Mouse (Mus musculus) gastrocnemius, adult 8-10 months (tissue): ENCODE measurements around the gene Spire2. TPM values are rescaled to one million over a fixed set of nuclear protein-coding genes. Genes with fewer than 3 reads are reported as not detected.

Experiments
- DNase-seq, 2 experiments: peaks; one replicate each; pipeline ENCODE4 v3.0.0; 2022; ENCODE audit warnings: low spot score in 2 of 2
- total RNA-seq, 4 experiments: library from RNA; stranded (reverse); gene quantifications; 2 replicates each; pipeline ENCODE4 v1.2.4; 2022

The Spire2 gene
- total RNA-seq, 4 experiments from 2014 or later: 0.16 to 0.22 (median 0.20) TPM; not detected in 1

DNA sequence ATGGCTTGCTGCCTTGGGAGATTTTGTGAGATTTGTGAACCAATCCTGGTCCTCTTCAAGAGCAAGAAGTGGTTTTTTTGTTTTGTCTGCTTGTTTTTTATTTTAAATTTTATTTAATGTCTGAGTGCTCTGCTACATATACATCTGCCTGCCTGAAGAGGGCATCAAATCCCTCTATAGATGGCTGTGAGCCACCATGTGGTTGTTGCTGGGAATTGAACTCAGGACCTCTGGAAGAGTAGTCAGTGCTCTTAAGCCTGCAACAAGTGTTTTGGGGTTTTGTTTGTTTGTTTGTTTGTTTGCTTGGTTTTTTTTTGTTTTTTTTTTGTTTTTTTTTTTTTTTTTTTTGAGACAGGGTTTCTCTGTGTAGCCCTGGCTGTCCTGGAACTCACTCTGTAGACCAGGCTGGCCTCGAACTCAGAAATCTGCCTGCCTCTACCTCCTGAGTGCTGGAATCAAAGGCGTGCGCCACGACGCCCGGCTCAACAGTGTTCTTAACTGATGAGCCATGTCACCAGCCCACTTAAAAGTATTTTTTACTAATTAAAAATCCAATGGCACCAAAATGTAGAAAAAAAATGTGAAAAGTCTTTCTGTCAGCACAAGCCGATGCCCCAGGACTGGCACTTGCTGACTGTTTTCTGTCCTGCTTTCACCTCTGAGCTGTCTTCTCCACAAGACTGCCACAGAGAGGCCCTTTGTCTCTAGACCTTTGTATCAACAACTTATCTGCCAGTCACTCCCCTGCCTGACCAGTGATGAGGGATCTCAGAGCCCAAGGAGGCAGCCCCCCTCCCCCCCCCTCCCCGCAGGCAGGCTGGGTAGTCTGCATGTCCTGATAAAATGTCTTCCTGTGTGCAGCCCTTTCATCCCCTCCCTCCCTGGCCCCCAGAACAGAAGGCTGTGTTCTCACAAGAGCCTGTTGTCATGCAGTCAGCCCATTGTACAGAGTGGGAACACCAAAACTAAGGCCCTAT, 83.7 kb downstream of the Spire2 start:
- no peak for DNase-seq

DNA sequence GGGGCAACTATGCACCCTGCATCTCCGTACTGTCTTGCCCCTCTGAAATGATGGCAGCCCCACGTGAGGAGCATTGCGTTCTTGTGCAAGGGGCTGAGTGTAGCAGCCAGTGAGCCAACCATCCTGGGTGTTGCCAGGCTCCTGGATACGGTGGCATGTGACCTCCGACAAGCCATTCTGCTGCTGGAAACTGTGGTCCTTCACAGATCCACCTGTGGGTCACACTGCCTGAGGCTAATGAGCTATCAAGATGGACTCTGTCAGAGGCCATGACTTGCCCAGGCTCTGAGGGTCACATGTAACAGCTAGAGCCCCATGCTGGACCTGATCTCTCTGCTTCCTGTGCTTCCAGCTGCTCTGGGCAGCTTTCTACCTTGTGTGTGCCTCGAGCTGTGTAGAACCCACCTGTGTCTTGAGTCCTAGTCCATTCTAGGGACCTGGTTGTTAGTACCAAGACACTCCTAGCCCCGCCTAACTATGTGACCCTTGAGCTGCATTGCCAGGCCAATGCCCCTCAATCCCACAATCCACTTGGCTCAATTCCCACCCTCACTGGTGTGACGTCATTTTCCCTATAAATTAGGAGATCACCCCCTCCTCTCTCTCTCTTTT, 84.5 kb downstream of the Spire2 start:
- DNase-seq: no peak

Other genes starting within 250 kb of the Spire2 start
- 100 to 1,000 TPM; 382 to 564 (median 462) TPM for gene Rpl13, start 230.4 kb upstream of the Spire2 start, total RNA-seq
- under 1 TPM in 1 of 4 experiments, not detected in 3; 0.24 TPM for gene Cpne7, start 215.3 kb upstream of the Spire2 start, total RNA-seq
- 1 to 10 TPM in 2 of 4 experiments, under 1 TPM in 2; 0.58 to 2.9 (median 0.88) TPM for gene Sult5a1, start 174.4 kb upstream of the Spire2 start, total RNA-seq
- gene Dpep1, start 146.5 kb upstream of the Spire2 start, total RNA-seq: 10 to 100 TPM in 2 of 4 experiments, 1 to 10 TPM in 2; 5.6 to 14.7 (median 9.7) TPM
- gene Chmp1a, start 120.0 kb upstream of the Spire2 start, total RNA-seq: 10 to 100 TPM; 51.5 to 60.8 (median 56.0) TPM
- 1 to 10 TPM in 1 of 4 experiments, under 1 TPM in 3; 0.12 to 1.6 (median 0.58) TPM for gene Spata33, start 119.9 kb upstream of the Spire2 start, total RNA-seq
- gene Cdk10, start 107.9 kb upstream of the Spire2 start, total RNA-seq: 10 to 100 TPM in 3 of 4 experiments, 1 to 10 TPM in 1; 9.7 to 14.3 (median 12.0) TPM
- 1 to 10 TPM in 3 of 4 experiments, under 1 TPM in 1; 0.97 to 1.8 (median 1.3) TPM for gene Spata2l, start 96.5 kb upstream of the Spire2 start, total RNA-seq
- gene Zfp276, start 78.5 kb upstream of the Spire2 start, total RNA-seq: 1 to 10 TPM; 3.8 to 8.4 (median 5.4) TPM
- gene Vps9d1, start 78.4 kb upstream of the Spire2 start, total RNA-seq: 10 to 100 TPM; 13.7 to 22.6 (median 21.7) TPM
- gene Fanca, start 14.1 kb upstream of the Spire2 start, total RNA-seq: not detected
- 100 to 1,000 TPM; 125 to 155 (median 141) TPM for gene Tcf25, start 41.0 kb downstream of the Spire2 start, total RNA-seq
- under 1 TPM in 1 of 4 experiments, not detected in 3; 0.08 TPM for gene Mc1r, start 74.4 kb downstream of the Spire2 start, total RNA-seq
- under 1 TPM in 2 of 4 experiments, not detected in 2; 0.17 to 0.24 TPM for gene Tubb3, start 78.7 kb downstream of the Spire2 start, total RNA-seq
- gene Def8, start 90.8 kb downstream of the Spire2 start, total RNA-seq: 10 to 100 TPM; 36.9 to 47.1 (median 38.2) TPM
- gene Afg3l1, start 145.2 kb downstream of the Spire2 start, total RNA-seq: 10 to 100 TPM; 45.0 to 48.8 (median 47.8) TPM
- not detected for gene Dbndd1, start 182.8 kb downstream of the Spire2 start, total RNA-seq
- 1 to 10 TPM; 2.3 to 5.4 (median 3.3) TPM for gene Gas8, start 186.1 kb downstream of the Spire2 start, total RNA-seq